Mouse (Mus musculus) hindbrain, postnatal 0 days (tissue): ENCODE data around the gene Angptl6. TPM values are rescaled to one million over a fixed set of nuclear protein-coding genes. Genes with fewer than 3 reads are reported as not detected.

Experiments
- ATAC-seq: fragments of 200-750 bp; cut with Nextera tagmentation; 2 replicates; pipeline ENCODE4 v1.8.0; 2017; ENCODE audit warnings: mild to moderate bottlenecking, moderate TSS enrichment, moderate library complexity
- DNase-seq: peaks from one replicate; pipeline ENCODE4 v3.0.0-alpha.2; 2015; ENCODE audit warnings: low spot score
- H3K27ac ChIP-seq: fragments of 300-500 bp; sonication (generic); 2 replicates; pipeline ENCODE4 v1.5.1; 2014; ENCODE audit warnings: mild to moderate bottlenecking
- H3K27me3 ChIP-seq: fragments of 300-500 bp; sonication (generic); 2 replicates; pipeline ENCODE4 v1.6.1; 2014; ENCODE audit warnings: low read length, mixed read lengths; ENCODE audit not compliant: insufficient read depth
- H3K36me3 ChIP-seq: fragments of 300-500 bp; sonication (generic); 2 replicates; pipeline ENCODE4 v1.6.1; 2014; ENCODE audit warnings: low read length, mixed read lengths; ENCODE audit not compliant: insufficient read depth
- H3K4me1 ChIP-seq: fragments of 300-500 bp; sonication (generic); 2 replicates; pipeline ENCODE4 v1.6.1; 2014; ENCODE audit warnings: antibody characterized with exemption, low read length, mixed read lengths; ENCODE audit not compliant: insufficient read depth
- H3K4me2 ChIP-seq: fragments of 300-500 bp; sonication (generic); 2 replicates; pipeline ENCODE4 v1.6.1; 2014; ENCODE audit warnings: low read depth, mild to moderate bottlenecking, low read length, moderate library complexity, mixed read lengths
- H3K4me3 ChIP-seq: fragments of 300-500 bp; sonication (generic); 2 replicates; pipeline ENCODE4 v1.5.1; 2014; ENCODE audit warnings: low read length
- H3K9ac ChIP-seq: fragments of 300-500 bp; sonication (generic); replicated peaks from 2 replicates; pipeline ENCODE4 v1.6.1; 2014; ENCODE audit warnings: mild to moderate bottlenecking, low read length, moderate library complexity, mixed read lengths
- H3K9me3 ChIP-seq: fragments of 300-500 bp; sonication (generic); 2 replicates; pipeline ENCODE4 v1.6.1; 2016; ENCODE audit warnings: low read length, mixed read lengths
- CTCF ChIP-seq: IDR thresholded peaks from 2 replicates; pipeline ENCODE4 v1.5.1; 2016; ENCODE audit warnings: antibody characterized with exemption, control low read depth, low read depth
- WGBS: fragments of 180-500 bp; shearing (Covaris S2); extraction: QIAGEN DNeasy Blood & Tissue Kit; methylation state at CpG from one replicate; pipeline ENCODE4 v1.1.7; 2014; 5-methylcytosine and 5-hydroxymethylcytosine counted together
- microRNA-seq, 2 experiments: library from miRNA; unstranded; fragments of <30 nt; microRNA quantifications; one replicate each; pipeline ENCODE4; 2016
- polyA plus RNA-seq: library from polyadenylated mRNA; unstranded; fragments of >200 nt; fragmentation: Nextera tagmentation; extraction: Ambion mirVana; gene quantifications from 2 replicates; pipeline ENCODE4 v1.2.1, GENCODE M21; 2015
- total RNA-seq: library from RNA; depleted of rRNA; stranded (reverse); fragments of >200 nt; gene quantifications from 2 replicates; pipeline ENCODE4 v1.2.3, GENCODE M21; 2014; rRNA removed

The Angptl6 gene
- total and polyA plus RNA-seq, 2 experiments from 2014 or later: 11.1 to 12.1 TPM

- H3K27me3 ChIP-seq: no peaks in the 10 kb centered on the region
- no peak for ATAC-seq
- no peak for DNase-seq
- no peak overlapping the region for H3K27ac ChIP-seq
- no peak for TF ChIP-seq CTCF
- H3K36me3 ChIP-seq: no peaks in the 10 kb centered on the region
- 0 out of 2 replicates have a peak, but pooled peaks cover 3% of the 10 kb centered on the region for H3K4me1 ChIP-seq
- H3K9me3 ChIP-seq: no peaks in the 10 kb centered on the region
- no peak overlapping the region for H3K4me2 ChIP-seq
- H3K9ac ChIP-seq: no peak overlapping the region
- WGBS: 100% methylated on average over 1 of the region's 1 CpGs
- H3K4me3 ChIP-seq: no peak overlapping the region
Measured at GRCm38 (mm10) chr9:20828127-20828526, 51.4 kb downstream of the Angptl6 start.

GRCm38 (mm10) chr9:20825781-20826180, 53.7 kb downstream of the Angptl6 start:
- ATAC-seq: no peak
- Histone ChIP-seq H3K4me2 (no peak overlapping the region), H3K27me3 (no peaks in the 10 kb centered on the region), H3K27ac (no peak overlapping the region), H3K36me3 (no peaks in the 10 kb centered on the region), H3K9ac (no peak overlapping the region), H3K4me1 (0 out of 2 replicates have a peak, but pooled peaks cover 2% of the 10 kb centered on the region), H3K9me3 (no peaks in the 10 kb centered on the region), H3K4me3 (no peak overlapping the region)
- TF ChIP-seq CTCF: no peak
- 64% methylated on average over 5 of the region's 5 CpGs for WGBS
- DNase-seq: no peak

Small RNA genes lying within 50 kb of the gene (microRNA-seq; reads per million reads assigned to microRNA genes)
- 0.36 to 1.8 reads per million in 2 experiments for gene Mir7081

Other genes with a start within 250 kb of the Angptl6 start
- 169 and 274 TPM in 2 replicates for gene Ubl5, start 236.8 kb downstream of the Angptl6 start, total RNA-seq
- 528 and 550 TPM in 2 replicates for gene Ubl5, start 236.8 kb downstream of the Angptl6 start, polyA plus RNA-seq
- gene Fbxl12, start 235.0 kb downstream of the Angptl6 start, total RNA-seq: 16.9 and 18.8 TPM in 2 replicates
- 11.4 and 13.0 TPM in 2 replicates for gene Fbxl12, start 235.0 kb downstream of the Angptl6 start, polyA plus RNA-seq
- 31.7 and 44.3 TPM in 2 replicates for gene Pin1, start 227.6 kb downstream of the Angptl6 start, total RNA-seq
- 65.7 and 68.0 TPM in 2 replicates for gene Pin1, start 227.6 kb downstream of the Angptl6 start, polyA plus RNA-seq
- 317 and 346 TPM in 2 replicates for gene Olfm2, start 133.4 kb downstream of the Angptl6 start, total RNA-seq
- gene Olfm2, start 133.4 kb downstream of the Angptl6 start, polyA plus RNA-seq: 190 and 213 TPM in 2 replicates
- 3.3 and 4.0 TPM in 2 replicates for gene Col5a3, start 64.7 kb downstream of the Angptl6 start, total RNA-seq
- 1.1 and 1.5 TPM in 2 replicates for gene Col5a3, start 64.7 kb downstream of the Angptl6 start, polyA plus RNA-seq
- not detected in 2 replicates for gene Rdh8, start 61.2 kb downstream of the Angptl6 start, total RNA-seq
- gene Rdh8, start 61.2 kb downstream of the Angptl6 start, polyA plus RNA-seq: not detected in 2 replicates
- 22.8 and 26.0 TPM in 2 replicates for gene A230050P20Rik, start 11.1 kb downstream of the Angptl6 start, total RNA-seq
- gene A230050P20Rik, start 11.1 kb downstream of the Angptl6 start, polyA plus RNA-seq: 32.7 and 34.1 TPM in 2 replicates
- 45.4 and 57.4 TPM in 2 replicates for gene Ppan, start 8.4 kb upstream of the Angptl6 start, total RNA-seq
- gene Ppan, start 8.4 kb upstream of the Angptl6 start, polyA plus RNA-seq: 36.8 and 44.1 TPM in 2 replicates
- 76.1 and 79.5 TPM in 2 replicates for gene Eif3g, start 18.9 kb upstream of the Angptl6 start, total RNA-seq
- 225 and 236 TPM in 2 replicates for gene Eif3g, start 18.9 kb upstream of the Angptl6 start, polyA plus RNA-seq
- gene Dnmt1, start 80.2 kb upstream of the Angptl6 start, total RNA-seq: 78.2 and 86.5 TPM in 2 replicates
- 36.1 and 36.2 TPM in 2 replicates for gene Dnmt1, start 80.2 kb upstream of the Angptl6 start, polyA plus RNA-seq
- 3.4 and 6.0 TPM in 2 replicates for gene S1pr2, start 97.1 kb upstream of the Angptl6 start, total RNA-seq
- 6.9 and 8.5 TPM in 2 replicates for gene S1pr2, start 97.1 kb upstream of the Angptl6 start, polyA plus RNA-seq
- 104 and 107 TPM in 2 replicates for gene Mrpl4, start 123.0 kb upstream of the Angptl6 start, total RNA-seq
- 117 and 124 TPM in 2 replicates for gene Mrpl4, start 123.0 kb upstream of the Angptl6 start, polyA plus RNA-seq
- 4.3 and 5.0 TPM in 2 replicates for gene Icam1, start 136.3 kb upstream of the Angptl6 start, total RNA-seq
- 3.8 and 4.4 TPM in 2 replicates for gene Icam1, start 136.3 kb upstream of the Angptl6 start, polyA plus RNA-seq
- not detected in 2 replicates for gene Icam4, start 149.6 kb upstream of the Angptl6 start, total RNA-seq
- 0.15 TPM in 1 of 2 replicates, not detected in the other for gene Icam4, start 149.6 kb upstream of the Angptl6 start, polyA plus RNA-seq
- gene Icam5, start 152.3 kb upstream of the Angptl6 start, total RNA-seq: 9.1 and 9.7 TPM in 2 replicates
- gene Icam5, start 152.3 kb upstream of the Angptl6 start, polyA plus RNA-seq: 3.6 and 3.7 TPM in 2 replicates
- gene Zglp1, start 187.4 kb upstream of the Angptl6 start, total RNA-seq: 1.1 and 2.2 TPM in 2 replicates
- gene Zglp1, start 187.4 kb upstream of the Angptl6 start, polyA plus RNA-seq: 0.16 TPM in 1 of 2 replicates, not detected in the other
- 0.50 and 0.73 TPM in 2 replicates for gene Gm49373, start 193.4 kb upstream of the Angptl6 start, total RNA-seq
- 0.37 and 0.48 TPM in 2 replicates for gene Gm49373, start 193.4 kb upstream of the Angptl6 start, polyA plus RNA-seq
- gene Fdx1l, start 193.9 kb upstream of the Angptl6 start, total RNA-seq: 70.9 and 95.6 TPM in 2 replicates
- 83.9 and 86.5 TPM in 2 replicates for gene Fdx1l, start 193.9 kb upstream of the Angptl6 start, polyA plus RNA-seq
- gene Gm38431, start 212.3 kb upstream of the Angptl6 start, total RNA-seq: 0.11 and 2.7 TPM in 2 replicates
- gene Gm38431, start 212.3 kb upstream of the Angptl6 start, polyA plus RNA-seq: 0.16 and 0.96 TPM in 2 replicates
- gene Raver1, start 212.3 kb upstream of the Angptl6 start, total RNA-seq: 43.2 and 51.9 TPM in 2 replicates
- gene Raver1, start 212.3 kb upstream of the Angptl6 start, polyA plus RNA-seq: 19.7 and 21.7 TPM in 2 replicates